Mouse (Mus musculus) midbrain, postnatal 0 days (tissue): ENCODE data around the gene Bcl10. TPM values are rescaled to one million over a fixed set of nuclear protein-coding genes. Genes with fewer than 3 reads are reported as not detected.
A peak's percentile ranks its signal among the peaks of the same experiment; 100 is the strongest.
"Not testable (repeated sequence)": the region's sequence is repeated elsewhere in the genome, so short reads cannot be mapped to it uniquely, and the experiment has no call there.

Experiments used
- ATAC-seq: fragments of 200-750 bp; cut with Nextera tagmentation; 2 replicates; pipeline ENCODE4 v1.8.0; 2017; ENCODE audit warnings: moderate number of reproducible peaks, mild to moderate bottlenecking, moderate TSS enrichment, moderate library complexity; ENCODE audit not compliant: low FRiP score
- DNase-seq: peaks from one replicate; pipeline ENCODE4 v3.0.0-alpha.2; 2015; ENCODE audit warnings: low spot score
- H3K27ac ChIP-seq: fragments of 300-500 bp; sonication (generic); 2 replicates; pipeline ENCODE4 v1.5.1; 2014; ENCODE audit warnings: low read depth, mild to moderate bottlenecking, low read length, mixed read lengths
- H3K27me3 ChIP-seq: fragments of 300-500 bp; sonication (generic); 2 replicates; pipeline ENCODE4 v1.6.1; 2014; ENCODE audit warnings: low read length, control low read depth, mixed read lengths; ENCODE audit not compliant: insufficient read depth
- H3K36me3 ChIP-seq: fragments of 300-500 bp; sonication (generic); 2 replicates; pipeline ENCODE4 v1.6.1; 2014; ENCODE audit warnings: low read length, control low read depth, mixed read lengths; ENCODE audit not compliant: insufficient read depth
- H3K4me1 ChIP-seq: fragments of 300-500 bp; sonication (generic); 2 replicates; pipeline ENCODE4 v1.6.1; 2014; ENCODE audit warnings: mild to moderate bottlenecking, control low read depth, antibody characterized with exemption, low read length, mixed read lengths; ENCODE audit not compliant: insufficient read depth
- H3K4me2 ChIP-seq: fragments of 300-500 bp; sonication (generic); 2 replicates; pipeline ENCODE4 v1.6.1; 2014; ENCODE audit warnings: low read depth, mild to moderate bottlenecking, low read length, mixed read lengths; ENCODE audit not compliant: poor library complexity, severe bottlenecking
- H3K4me3 ChIP-seq: fragments of 300-500 bp; sonication (generic); 2 replicates; pipeline ENCODE4 v1.5.1; 2014; ENCODE audit warnings: low read depth, mild to moderate bottlenecking, low read length, moderate library complexity
- H3K9ac ChIP-seq: fragments of 300-500 bp; sonication (generic); replicated peaks from 2 replicates; pipeline ENCODE4 v1.6.1; 2014; ENCODE audit warnings: mild to moderate bottlenecking, low read length, moderate library complexity, mixed read lengths; ENCODE audit not compliant: poor library complexity, severe bottlenecking
- H3K9me3 ChIP-seq: fragments of 300-500 bp; sonication (generic); 2 replicates; pipeline ENCODE4 v1.6.1; 2016; ENCODE audit warnings: low read length, control low read depth
- CTCF ChIP-seq: IDR thresholded peaks from 2 replicates; pipeline ENCODE4 v1.5.1; 2016; ENCODE audit warnings: antibody characterized with exemption, mild to moderate bottlenecking
- WGBS: fragments of 180-500 bp; shearing (Covaris S2); extraction: QIAGEN DNeasy Blood & Tissue Kit; methylation state at CpG from one replicate; pipeline ENCODE4 v1.1.7; 2014; 5-methylcytosine and 5-hydroxymethylcytosine counted together
- polyA plus RNA-seq: library from polyadenylated mRNA; unstranded; fragments of >200 nt; fragmentation: Nextera tagmentation; extraction: Ambion mirVana; gene quantifications from 2 replicates; pipeline ENCODE4 v1.2.1, GENCODE M21; 2015
- total RNA-seq: library from RNA; depleted of rRNA; stranded (reverse); fragments of >200 nt; gene quantifications from 2 replicates; pipeline ENCODE4 v1.2.3, GENCODE M21; 2014

Bcl10 gene
- total and polyA plus RNA-seq, 2 experiments from 2014 or later, result 19.4 to 33.3 TPM

DNA sequence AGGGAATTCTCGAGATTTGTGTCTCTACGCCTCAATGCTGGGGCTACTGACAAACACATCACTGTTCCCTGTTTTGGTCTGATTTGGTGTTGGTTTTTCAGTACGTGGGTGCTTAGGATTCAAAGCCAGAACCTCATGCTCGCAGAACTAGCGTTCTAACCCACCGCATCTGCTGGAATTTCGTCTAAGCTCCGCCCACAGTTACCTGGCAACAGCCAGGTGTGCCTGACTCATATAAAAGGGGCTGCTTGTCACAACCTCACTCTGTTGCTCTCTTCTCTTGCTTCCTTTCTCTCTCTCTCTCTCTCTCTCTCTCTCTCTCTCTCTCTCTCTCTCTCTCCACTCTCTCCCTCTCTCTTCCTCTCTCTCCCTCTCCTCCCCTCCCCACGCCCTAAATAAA is 39.8 kb downstream of the Bcl10 start:
- Histone ChIP-seq H3K9me3 (no peaks in the 10 kb centered on the region), H3K9ac (no peak overlapping the region), H3K36me3 (no peaks in the 10 kb centered on the region), H3K4me3 (no peak overlapping the region), H3K4me1 (peaks cover 5% of the 10 kb centered on the region; the same call in 1 of the 2 replicates), H3K27me3 (peaks cover 9% of the 10 kb centered on the region; the same call in 1 of the 2 replicates), H3K4me2 (no peak overlapping the region), H3K27ac (no peak overlapping the region)
- WGBS, result 23% methylated on average over 9 of the region's 9 CpGs
- DNase-seq (no peak), ATAC-seq (no peak)
- no peak for TF ChIP-seq CTCF

DNA sequence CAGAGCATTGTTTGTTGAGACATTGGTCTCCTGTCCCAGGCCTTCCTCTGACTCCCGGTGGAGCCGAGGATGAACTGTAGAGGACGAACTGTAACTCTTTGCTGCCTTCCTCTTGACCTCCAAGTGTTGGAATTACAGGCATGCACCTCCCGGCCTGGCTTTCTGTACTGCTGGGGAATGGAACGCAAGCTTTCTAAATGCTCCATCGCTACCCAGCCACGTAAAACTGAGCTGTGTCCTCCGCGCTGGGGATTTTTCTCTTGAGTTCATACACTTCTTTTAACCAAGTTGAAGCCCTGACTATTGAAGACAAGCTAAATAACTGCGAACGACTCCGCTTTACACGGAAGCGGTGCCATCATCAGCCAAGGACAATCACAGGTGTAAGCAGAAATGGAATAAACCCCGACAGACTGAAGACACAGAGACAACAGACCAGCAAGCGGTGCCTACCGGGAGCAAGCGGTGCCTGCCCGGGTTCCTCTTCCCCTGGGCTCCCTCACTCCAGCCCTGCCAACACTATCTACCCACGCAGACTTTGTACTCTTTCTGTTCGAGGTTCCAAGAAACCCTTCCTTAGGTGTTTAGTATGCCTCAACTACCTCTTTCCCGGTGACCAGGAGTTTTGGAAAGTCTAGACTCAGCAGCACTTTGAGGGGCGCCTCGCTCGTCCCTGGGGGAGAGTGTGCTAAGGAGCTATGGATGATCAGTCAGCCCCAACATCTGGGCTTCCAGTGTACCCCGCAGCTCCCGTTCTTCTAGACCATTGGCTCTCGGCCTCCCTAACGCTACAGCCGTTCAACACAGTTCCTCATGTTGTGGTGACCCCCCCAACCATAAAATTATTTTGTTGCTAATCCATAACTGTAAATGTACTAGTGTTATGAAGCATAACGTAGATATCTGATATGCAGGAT is 40.8 kb downstream of the Bcl10 start:
- H3K4me3 ChIP-seq, result no peak overlapping the region
- 24% methylated on average over 31 of the region's 31 CpGs for WGBS
- no peak for DNase-seq

DNA sequence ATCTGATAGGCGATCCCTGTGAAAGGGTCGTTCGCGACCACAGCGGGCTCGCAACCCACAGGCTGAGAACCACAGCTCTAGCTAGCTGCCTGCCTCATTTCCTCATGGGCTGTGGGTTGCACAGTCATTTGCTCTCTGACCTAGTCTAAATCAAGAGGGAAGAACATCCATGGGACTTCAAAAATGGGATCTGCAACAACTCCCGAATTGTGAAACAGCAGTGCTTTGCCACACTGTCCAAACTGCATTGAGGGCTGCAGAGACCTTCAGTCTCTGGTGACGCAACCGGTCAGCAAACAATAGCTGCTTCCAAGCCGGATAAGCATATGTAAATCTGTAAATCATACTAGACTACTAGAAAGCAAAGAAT is 41.4 kb downstream of the Bcl10 start:
- DNase-seq (no peak), ATAC-seq (no peak)
- Histone ChIP-seq H3K4me3 (no peak overlapping the region), H3K27me3 (peaks cover 9% of the 10 kb centered on the region; the same call in 1 of the 2 replicates), H3K4me2 (0 out of 2 replicates have a peak overlapping the region, but pooled peaks have one; percentile 15), H3K27ac (no peak overlapping the region), H3K4me1 (peaks cover 5% of the 10 kb centered on the region; the same call in 1 of the 2 replicates), H3K36me3 (no peaks in the 10 kb centered on the region), H3K9ac (no peak overlapping the region), H3K9me3 (no peaks in the 10 kb centered on the region)
- TF ChIP-seq CTCF, result no peak
- 21% methylated on average over 10 of the region's 10 CpGs for WGBS

More for the DNA sequence above, 40.8 kb downstream of the Bcl10 start:
- Histone ChIP-seq H3K9me3 (no peaks in the 10 kb centered on the region), H3K27me3 (peaks cover 9% of the 10 kb centered on the region; the same call in 1 of the 2 replicates), H3K27ac (no peak overlapping the region), H3K9ac (no peak overlapping the region), H3K4me1 (peaks cover 5% of the 10 kb centered on the region; the same call in 1 of the 2 replicates), H3K4me2 (peak overlapping the region; percentile 15; the same call in 1 of the 2 replicates), H3K36me3 (no peaks in the 10 kb centered on the region)
- no peak for ATAC-seq
- TF ChIP-seq CTCF, result no peak

DNA sequence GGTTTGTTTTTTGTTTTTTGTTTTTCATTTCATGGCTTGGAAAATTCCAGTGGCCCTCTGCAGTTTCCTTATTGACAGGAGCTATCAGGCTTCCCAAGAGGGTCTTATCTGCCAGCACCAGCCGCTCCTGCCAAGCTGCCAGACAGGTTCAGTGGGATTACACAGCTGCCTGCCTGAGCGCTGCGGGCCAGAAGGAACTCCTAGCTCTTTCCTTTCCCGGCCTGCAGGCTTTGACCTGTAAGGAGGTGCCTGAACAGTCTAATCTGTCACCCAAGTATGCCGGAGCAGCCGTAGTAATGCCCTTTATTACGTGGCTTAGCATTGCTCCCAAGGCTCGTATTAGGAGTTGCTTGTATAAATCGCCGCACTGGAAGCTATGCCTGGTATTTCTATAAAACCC is 41.9 kb downstream of the Bcl10 start:
- ATAC-seq (peak; percentile 71), DNase-seq (no peak)
- TF ChIP-seq CTCF, result no peak
- no peak overlapping the region for H3K27ac ChIP-seq
- H3K9me3 ChIP-seq, result no peaks in the 10 kb centered on the region
- H3K9ac ChIP-seq, result no peak overlapping the region
- H3K4me1 ChIP-seq, result peaks cover 5% of the 10 kb centered on the region; the same call in 1 of the 2 replicates
- peak overlapping the region; percentile 26; the same call in 1 of the 2 replicates for H3K4me2 ChIP-seq
- H3K4me3 ChIP-seq, result no peak overlapping the region
- H3K27me3 ChIP-seq, result peaks cover 9% of the 10 kb centered on the region; the same call in 1 of the 2 replicates
- no peaks in the 10 kb centered on the region for H3K36me3 ChIP-seq
- WGBS, result 11% methylated on average over 10 of the region's 10 CpGs

DNA sequence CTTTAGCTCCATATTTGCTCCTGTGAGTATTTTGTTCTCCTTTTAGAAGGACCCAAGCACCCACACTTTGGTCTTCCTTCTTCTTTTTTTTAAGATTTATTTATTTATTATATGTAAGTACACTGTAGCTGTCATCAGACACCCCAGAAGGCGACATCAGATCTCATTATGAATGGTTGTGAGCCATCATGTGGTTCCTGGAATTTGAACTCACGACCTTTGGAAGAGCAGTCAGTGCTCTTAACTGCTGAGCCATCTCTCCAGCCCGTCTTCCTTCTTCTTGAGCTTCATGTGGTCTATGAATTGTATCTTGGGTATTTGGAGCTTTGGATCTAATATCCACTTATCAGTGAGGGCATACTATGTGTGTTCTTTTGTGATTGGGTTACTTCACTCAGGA is 43.0 kb downstream of the Bcl10 start:
- not testable (repeated sequence) for H3K27ac ChIP-seq, ATAC-seq, H3K4me1 ChIP-seq, H3K9me3 ChIP-seq, H3K4me3 ChIP-seq, H3K27me3 ChIP-seq, H3K9ac ChIP-seq, DNase-seq, H3K36me3 ChIP-seq, H3K4me2 ChIP-seq
- WGBS, result 93% methylated on average over 3 of the region's 3 CpGs

DNA sequence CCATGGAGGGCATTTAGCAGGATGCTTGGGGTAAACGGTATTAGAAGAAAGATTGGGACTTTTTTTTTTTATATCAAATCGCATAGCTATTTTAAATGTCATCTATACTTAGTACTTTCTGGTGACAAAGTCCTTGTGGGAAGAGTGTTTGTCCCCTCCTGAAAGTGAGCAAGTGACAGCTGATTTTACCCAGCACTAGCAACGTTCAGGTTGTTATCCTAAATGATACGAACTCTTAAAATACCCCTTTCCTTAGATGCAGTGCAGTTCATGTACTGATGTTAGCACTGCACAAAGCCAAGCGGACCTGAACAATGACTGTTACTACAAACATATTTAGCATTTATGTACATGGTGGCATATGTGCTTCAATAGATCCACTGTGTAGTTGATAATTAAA is 44.2 kb downstream of the Bcl10 start:
- no peak overlapping the region for H3K9ac ChIP-seq
- H3K27ac ChIP-seq, result no peak overlapping the region
- WGBS, result 93% methylated on average over 5 of the region's 5 CpGs
- H3K36me3 ChIP-seq, result no peaks in the 10 kb centered on the region
- no peaks in the 10 kb centered on the region for H3K9me3 ChIP-seq
- no peak overlapping the region for H3K4me2 ChIP-seq
- peaks cover 6% of the 10 kb centered on the region; the same call in 1 of the 2 replicates for H3K27me3 ChIP-seq
- no peak for ATAC-seq
- H3K4me3 ChIP-seq, result no peak overlapping the region
- TF ChIP-seq CTCF, result no peak
- DNase-seq, result no peak
- peaks cover 5% of the 10 kb centered on the region; the same call in 1 of the 2 replicates for H3K4me1 ChIP-seq
